Mouse (Mus musculus) small intestine, adult 2 months (tissue): ENCODE data around the gene Arl15. TPM values are rescaled to one million over a fixed set of nuclear protein-coding genes. Genes with fewer than 3 reads are reported as not detected.
A peak's percentile ranks its signal among the peaks of the same experiment; 100 is the strongest.

ENCODE experiments used
- H3K27ac ChIP-seq: fragments of 200-500 bp; 2 replicates; pipeline ENCODE4 v1.5.1; 2012; ENCODE audit warnings: low read depth, low read length, control low read depth, inconsistent platforms; ENCODE audit not compliant: insufficient read depth
- H3K27me3 ChIP-seq: fragments of 200-500 bp; 2 replicates; pipeline ENCODE4 v1.6.1; 2012; ENCODE audit warnings: mild to moderate bottlenecking, moderate library complexity, low read length, inconsistent platforms; ENCODE audit not compliant: control insufficient read depth, insufficient read depth
- H3K36me3 ChIP-seq: fragments of 200-500 bp; 2 replicates; pipeline ENCODE4 v1.6.1; 2012; ENCODE audit warnings: mild to moderate bottlenecking, low read length, control low read depth, inconsistent platforms; ENCODE audit not compliant: control insufficient read depth, insufficient read depth
- H3K4me1 ChIP-seq: fragments of 200-500 bp; 2 replicates; pipeline ENCODE4 v1.6.1; 2012; ENCODE audit warnings: low read length, inconsistent platforms, mixed read lengths; ENCODE audit not compliant: control insufficient read depth, insufficient read depth, insufficient read length
- H3K4me3 ChIP-seq: fragments of 200-500 bp; 2 replicates; pipeline ENCODE4 v1.5.1; 2012; ENCODE audit warnings: low read depth, mild to moderate bottlenecking, control low read depth, inconsistent platforms, low read length, moderate library complexity
- CTCF ChIP-seq: fragments of 200-500 bp; IDR thresholded peaks from 2 replicates; pipeline ENCODE4 v1.5.1; 2012; ENCODE audit warnings: low read depth, mild to moderate bottlenecking, control low read depth, inconsistent platforms, low read length, moderate library complexity, mixed read lengths; ENCODE audit not compliant: insufficient replicate concordance, insufficient read length; ENCODE audit errors: extremely low read depth
- POLR2A ChIP-seq: fragments of 200-500 bp; IDR thresholded peaks from 2 replicates; pipeline ENCODE4 v1.6.1; 2012; ENCODE audit warnings: low read depth, mild to moderate bottlenecking, control low read depth, inconsistent platforms, low read length, moderate library complexity
- WGBS: fragments of 180-500 bp; shearing (Covaris S2); methylation state at CpG from one replicate; pipeline ENCODE4 v1.1.7; 2018; 5-methylcytosine and 5-hydroxymethylcytosine counted together
- polyA plus RNA-seq: library from polyadenylated mRNA; depleted of rRNA; stranded (reverse); fragments of >200 nt; gene quantifications from 2 replicates; pipeline ENCODE4 v1.2.3, GENCODE M21; 2012

Arl15 gene
- polyA plus RNA-seq, 1 experiment: 2.0 TPM

GRCm38 (mm10) chr13:113819006-113819405, 24.7 kb downstream of the Arl15 start:
- WGBS: 95% methylated on average over 7 of the region's 7 CpGs
- no peak for TF ChIP-seq POLR2A
- no peak for TF ChIP-seq CTCF
- Histone ChIP-seq H3K27me3 (no peaks in the 10 kb centered on the region), H3K27ac (no peak overlapping the region), H3K36me3 (no peaks in the 10 kb centered on the region), H3K4me3 (no peak overlapping the region), H3K4me1 (peaks cover 8% of the 10 kb centered on the region; the same call in 1 of the 2 replicates)

DNA sequence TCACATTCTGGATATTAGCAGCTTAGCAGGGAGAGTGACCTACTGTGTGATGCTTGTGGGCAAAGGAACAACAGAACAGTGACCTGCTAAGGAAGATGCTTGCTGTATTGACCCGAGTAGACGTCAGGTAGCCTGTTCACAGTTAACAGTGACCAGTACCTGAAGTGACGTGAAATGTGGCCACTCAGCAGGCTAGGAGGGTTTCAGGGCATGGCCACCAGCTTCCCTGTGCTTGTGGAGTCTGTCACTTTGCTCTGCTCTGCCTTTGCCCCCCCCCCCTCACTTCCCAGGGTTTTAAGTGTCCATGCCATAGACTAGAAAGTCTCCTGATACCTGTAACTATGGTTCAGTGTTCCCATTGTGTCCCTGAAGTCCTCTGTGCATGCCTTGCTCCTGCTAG, 25.9 kb downstream of the Arl15 start:
- H3K27me3 ChIP-seq: no peaks in the 10 kb centered on the region
- TF ChIP-seq CTCF (no peak), POLR2A (no peak)
- no peaks in the 10 kb centered on the region for H3K36me3 ChIP-seq
- H3K27ac ChIP-seq: no peak overlapping the region
- 91% methylated on average over 3 of the region's 3 CpGs for WGBS
- H3K4me1 ChIP-seq: peaks cover 8% of the 10 kb centered on the region; the same call in 1 of the 2 replicates
- no peak overlapping the region for H3K4me3 ChIP-seq

DNA sequence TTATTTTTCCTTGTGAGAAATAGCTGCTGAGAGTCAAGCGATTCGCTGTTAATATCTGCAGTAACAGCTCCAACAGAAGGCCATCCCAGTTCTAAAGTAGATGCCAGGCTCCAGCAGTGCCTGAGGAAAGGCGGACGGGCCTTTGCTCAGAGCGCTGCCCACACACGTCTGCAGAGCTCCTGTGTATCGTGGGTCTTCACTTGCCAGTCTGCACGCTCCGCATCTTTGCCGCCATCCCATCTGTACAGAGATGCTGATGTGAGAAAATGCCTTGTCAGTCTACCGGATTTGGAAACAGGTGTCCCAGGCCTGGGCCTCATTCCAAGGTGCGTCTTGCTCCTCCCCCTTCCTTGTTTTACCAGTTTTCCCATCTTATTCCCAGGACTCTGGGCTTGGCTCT, 27.6 kb downstream of the Arl15 start:
- peaks cover 2% of the 10 kb centered on the region; the same call in 1 of the 2 replicates for H3K4me1 ChIP-seq
- 87% methylated on average over 12 of the region's 12 CpGs for WGBS
- H3K4me3 ChIP-seq: no peak overlapping the region
- no peaks in the 10 kb centered on the region for H3K27me3 ChIP-seq
- no peak for TF ChIP-seq CTCF
- no peak for TF ChIP-seq POLR2A
- no peak overlapping the region for H3K27ac ChIP-seq
- H3K36me3 ChIP-seq: no peaks in the 10 kb centered on the region

DNA sequence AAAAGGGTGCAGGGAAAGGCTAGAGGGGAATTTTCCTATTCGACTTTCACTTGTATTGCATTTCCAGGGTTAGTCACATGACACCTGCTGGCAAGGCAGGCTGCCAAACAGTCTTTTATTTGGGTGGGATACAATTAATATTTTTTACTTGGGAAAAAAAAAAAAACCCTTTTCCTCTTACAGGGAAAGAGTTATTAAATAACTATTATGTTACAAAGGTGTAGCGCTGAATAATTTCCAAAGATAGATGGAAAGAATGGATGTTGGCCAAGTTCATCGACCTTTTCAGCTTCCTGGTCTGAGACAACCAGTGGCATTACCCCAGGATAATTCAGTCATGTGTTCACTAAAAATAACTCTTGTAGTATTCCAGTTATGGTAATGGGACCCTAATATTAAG, 29.7 kb downstream of the Arl15 start:
- WGBS: 46% methylated on average over 3 of the region's 3 CpGs
- Histone ChIP-seq H3K27me3 (no peaks in the 10 kb centered on the region), H3K4me1 (peaks cover 2% of the 10 kb centered on the region; the same call in 1 of the 2 replicates), H3K36me3 (no peaks in the 10 kb centered on the region), H3K4me3 (no peak overlapping the region), H3K27ac (peak overlapping the region; percentile 28; the same call in 1 of the 2 replicates)
- TF ChIP-seq POLR2A (no peak), CTCF (no peak)

DNA sequence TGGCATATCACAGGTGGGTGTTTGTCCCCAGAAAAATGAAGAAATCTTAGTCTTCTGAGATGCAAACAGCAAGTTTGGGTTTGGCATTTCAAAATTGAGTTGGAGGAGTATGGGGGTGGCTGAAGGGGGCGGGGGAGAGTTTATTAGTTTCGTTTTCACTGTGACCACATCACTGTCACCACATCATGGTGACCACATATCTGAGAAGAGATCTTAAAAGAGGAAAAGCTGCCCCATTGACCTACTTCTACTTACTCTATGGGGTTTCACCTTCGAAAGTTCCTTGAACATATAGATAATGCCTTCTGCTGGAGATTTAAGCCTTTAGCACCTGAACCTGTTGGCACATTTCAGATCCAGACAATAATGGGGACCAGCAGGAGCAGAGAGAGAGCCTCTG, 34.3 kb downstream of the Arl15 start:
- no peak for TF ChIP-seq POLR2A
- TF ChIP-seq CTCF: no peak
- Histone ChIP-seq H3K36me3 (no peaks in the 10 kb centered on the region), H3K4me1 (peaks cover 2% of the 10 kb centered on the region; the same call in 1 of the 2 replicates), H3K4me3 (no peak overlapping the region), H3K27ac (no peak overlapping the region), H3K27me3 (no peaks in the 10 kb centered on the region)
- 85% methylated on average over 3 of the region's 3 CpGs for WGBS

DNA sequence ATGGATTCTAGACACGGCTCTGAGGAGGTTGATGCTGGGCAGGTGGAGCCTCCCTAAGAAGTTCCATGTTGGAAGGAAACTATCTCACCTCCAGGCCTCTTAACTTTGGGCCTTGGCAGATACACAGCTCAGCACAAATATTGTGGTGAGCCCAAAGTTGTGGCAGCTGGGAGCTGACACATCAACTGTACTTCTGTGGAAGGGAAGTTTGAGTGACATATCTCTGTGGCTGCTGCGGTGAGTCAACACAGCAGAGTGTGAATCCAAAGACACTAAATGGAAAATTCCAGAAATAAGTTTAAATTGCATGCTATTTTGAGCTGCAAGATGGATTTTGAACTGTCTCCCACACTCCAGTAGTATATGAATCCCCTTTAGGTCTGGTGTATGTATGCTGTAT, 34.8 kb downstream of the Arl15 start:
- no peak overlapping the region for H3K27ac ChIP-seq
- no peak overlapping the region for H3K4me3 ChIP-seq
- WGBS: 80% methylated on average over 2 of the region's 2 CpGs
- H3K36me3 ChIP-seq: no peaks in the 10 kb centered on the region
- no peak for TF ChIP-seq POLR2A
- no peak for TF ChIP-seq CTCF
- H3K4me1 ChIP-seq: no peaks in the 10 kb centered on the region
- no peaks in the 10 kb centered on the region for H3K27me3 ChIP-seq

DNA sequence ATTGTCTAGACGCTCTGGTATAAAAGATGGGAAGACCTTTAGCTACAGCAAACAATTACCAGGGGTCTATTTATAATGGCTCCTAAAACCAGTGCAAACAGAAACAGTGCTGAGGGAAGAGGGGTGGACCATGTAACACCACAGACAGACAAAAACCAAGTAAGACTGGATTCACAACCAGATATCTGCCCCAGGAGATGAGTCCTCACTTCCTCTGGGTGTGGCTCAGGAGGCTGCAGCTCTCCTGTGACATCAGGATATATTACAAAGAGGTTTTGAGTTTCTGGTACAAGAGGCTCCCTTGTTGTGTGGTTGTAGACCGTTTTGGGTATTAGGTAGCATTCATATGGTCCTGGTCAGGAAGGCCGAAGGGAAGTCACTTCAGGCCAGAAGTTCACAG, 36.5 kb downstream of the Arl15 start:
- Histone ChIP-seq H3K4me3 (no peak overlapping the region), H3K27ac (no peak overlapping the region), H3K27me3 (no peaks in the 10 kb centered on the region), H3K36me3 (no peaks in the 10 kb centered on the region), H3K4me1 (no peaks in the 10 kb centered on the region)
- WGBS: 90% methylated on average over 3 of the region's 3 CpGs
- TF ChIP-seq CTCF (no peak), POLR2A (no peak)

DNA sequence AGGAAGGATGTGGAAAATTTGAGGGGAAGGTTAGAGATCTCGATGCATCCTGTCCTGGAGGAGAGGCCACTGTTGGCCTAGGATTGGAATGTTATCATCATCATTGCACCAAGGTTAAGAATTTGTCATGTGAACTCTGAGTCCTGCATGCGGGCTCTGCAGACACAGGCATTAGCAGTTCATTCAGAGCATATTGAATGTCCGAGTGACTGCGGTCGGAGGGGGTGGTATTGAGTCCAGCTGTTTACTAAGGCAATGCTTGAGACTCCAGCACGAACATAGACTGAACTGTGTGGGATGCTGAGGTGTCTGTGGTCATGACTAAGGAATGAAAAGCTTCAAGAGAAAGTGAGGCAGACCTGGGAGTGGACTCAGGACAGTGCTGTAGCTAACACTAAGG, 38.6 kb downstream of the Arl15 start:
- WGBS: 92% methylated on average over 6 of the region's 6 CpGs
- no peaks in the 10 kb centered on the region for H3K36me3 ChIP-seq
- H3K4me1 ChIP-seq: no peaks in the 10 kb centered on the region
- no peaks in the 10 kb centered on the region for H3K27me3 ChIP-seq
- no peak overlapping the region for H3K27ac ChIP-seq
- TF ChIP-seq CTCF (no peak), POLR2A (no peak)
- no peak overlapping the region for H3K4me3 ChIP-seq

DNA sequence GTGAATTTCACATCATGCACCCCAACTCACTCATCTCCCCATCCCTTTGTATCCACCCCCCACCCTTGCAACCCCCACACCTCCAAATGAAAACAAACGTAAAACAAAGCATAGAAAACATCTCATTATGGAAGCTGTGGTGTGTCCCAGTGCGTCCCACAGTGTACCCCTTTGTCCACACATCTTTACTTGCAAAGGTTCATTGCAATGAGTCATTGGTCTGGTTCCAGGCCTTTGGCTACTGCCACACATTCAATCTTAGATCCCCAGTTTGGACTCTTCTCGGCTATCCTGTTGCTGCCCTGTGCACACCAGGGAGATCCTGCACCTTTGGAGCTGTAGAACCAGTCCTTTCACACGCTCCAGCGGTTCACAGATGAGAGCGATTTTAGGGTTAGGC, 41.6 kb downstream of the Arl15 start:
- Histone ChIP-seq H3K36me3 (no peaks in the 10 kb centered on the region; the same call in 1 of the 2 replicates), H3K4me3 (no peak overlapping the region), H3K4me1 (no peaks in the 10 kb centered on the region), H3K27me3 (no peaks in the 10 kb centered on the region), H3K27ac (no peak overlapping the region)
- 96% methylated on average over 6 of the region's 6 CpGs for WGBS
- TF ChIP-seq CTCF (no peak), POLR2A (no peak)
